Mouse (Mus musculus) lung, adult 2 months (tissue): ENCODE data around the gene Usp28. TPM values are rescaled to one million over a fixed set of nuclear protein-coding genes. Genes with fewer than 3 reads are reported as not detected.
A peak's percentile ranks its signal among the peaks of the same experiment; 100 is the strongest.

Experiments
- DNase-seq: peaks from one replicate; pipeline ENCODE4 v3.0.0; 2022
- H3K4me1 ChIP-seq: fragments of 200-500 bp; 2 replicates; pipeline ENCODE4 v1.6.1; 2011; ENCODE audit warnings: low read length; ENCODE audit not compliant: control insufficient read depth, insufficient read depth
- H3K4me3 ChIP-seq: fragments of 200-500 bp; replicated peaks from 2 replicates; pipeline ENCODE3; 2011; ENCODE audit warnings: low read depth, mild to moderate bottlenecking, control low read depth, low read length; ENCODE audit errors: extremely low read depth
- CTCF ChIP-seq: fragments of 200-500 bp; IDR thresholded peaks from 2 replicates; pipeline ENCODE4 v1.5.1; 2011; ENCODE audit warnings: mild to moderate bottlenecking, low read length, control low read depth; ENCODE audit not compliant: insufficient read depth
- POLR2A ChIP-seq: fragments of 200-500 bp; IDR thresholded peaks from 2 replicates; pipeline ENCODE4 v1.6.1; 2011; ENCODE audit warnings: low read depth, mild to moderate bottlenecking, control low read depth, low read length, borderline replicate concordance; ENCODE audit errors: extremely low read depth
- WGBS: fragments of 180-500 bp; shearing (Covaris S2); methylation state at CpG from one replicate; pipeline ENCODE4 v1.1.7; 2018; 5-methylcytosine and 5-hydroxymethylcytosine counted together
- polyA plus RNA-seq: library from polyadenylated mRNA; depleted of rRNA; stranded (reverse); fragments of >200 nt; gene quantifications from 2 replicates; pipeline ENCODE4 v1.2.3, GENCODE M21; 2012; rRNA removed

Usp28 gene
- polyA plus RNA-seq, 1 experiment, result 12.9 TPM

DNA sequence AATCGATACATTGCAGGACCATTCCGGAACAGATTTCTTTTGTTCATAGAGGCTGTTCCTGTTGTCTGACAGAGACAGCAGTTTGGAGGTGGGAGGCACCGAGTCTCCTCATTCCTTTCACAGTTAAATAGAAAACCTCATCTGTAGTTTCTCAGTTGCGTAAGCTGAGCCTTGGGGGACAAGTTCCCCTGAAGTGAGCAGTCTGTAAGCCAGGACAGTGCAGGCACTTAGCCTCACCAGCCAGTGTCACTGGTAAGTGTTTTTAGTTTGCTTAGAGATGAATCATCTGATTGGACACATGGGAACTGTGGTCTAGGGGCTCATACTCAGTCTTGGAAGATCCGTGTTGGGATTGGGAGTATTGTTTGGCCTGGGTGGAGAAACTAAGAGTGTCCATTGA, 95.9 kb downstream of the Usp28 start, which contains the start of gene Tmprss5:
TSS of gene Tmprss5 (plus strand) at position 154 of the 400 bp plus-strand sequence.
- TF ChIP-seq POLR2A (no peak), CTCF (no peak)
- H3K4me3 ChIP-seq, result no peak within 1 kb of the TSS
- H3K4me1 ChIP-seq, result no peaks in the 10 kb centered on the region
- DNase-seq, result no peak
- 68% methylated on average over 5 of the region's 5 CpGs for WGBS

DNA sequence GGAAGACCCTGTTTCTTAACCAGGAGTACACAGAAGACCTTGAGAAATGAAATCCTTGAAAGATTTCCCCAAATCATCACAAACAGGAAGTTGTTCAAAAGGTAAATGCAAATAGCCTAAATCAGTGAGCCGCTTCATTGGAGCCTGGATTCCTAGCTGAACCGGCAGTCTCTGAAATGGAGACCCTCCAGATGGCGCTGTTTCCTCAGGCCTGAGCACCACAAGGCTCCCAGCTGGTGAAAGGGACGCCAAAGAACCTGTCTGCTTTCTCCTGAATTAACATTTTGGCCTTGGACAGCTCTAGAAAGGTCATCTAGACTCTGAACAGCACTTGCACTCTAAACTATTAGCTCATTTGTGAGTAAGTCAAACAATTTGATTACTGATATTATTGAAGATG, 96.4 kb downstream of the Usp28 start:
- no peaks in the 10 kb centered on the region for H3K4me1 ChIP-seq
- 20% methylated on average over 4 of the region's 4 CpGs for WGBS
- H3K4me3 ChIP-seq, result no peak overlapping the region
- no peak for TF ChIP-seq POLR2A
- TF ChIP-seq CTCF, result peak; percentile 80
- peak; percentile 41 for DNase-seq

DNA sequence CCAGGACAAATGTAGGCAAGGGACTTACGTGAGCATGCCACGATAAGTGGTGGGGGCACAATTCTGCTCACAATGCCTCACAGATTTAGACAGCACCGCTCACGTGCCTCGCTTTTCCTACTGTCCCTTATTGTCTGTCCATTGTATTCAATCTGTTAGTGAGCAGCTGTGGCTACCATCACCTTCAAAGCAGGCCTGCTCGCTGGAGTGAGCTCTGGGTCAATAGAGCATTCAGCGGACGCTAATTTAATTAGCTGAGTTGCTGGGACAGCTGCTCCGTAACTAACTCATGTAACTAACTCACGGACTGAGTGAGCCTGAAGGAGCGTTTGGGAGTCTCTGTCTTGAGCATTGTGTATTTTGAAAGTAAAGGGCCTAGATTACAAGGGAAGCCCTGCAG, 102.1 kb downstream of the Usp28 start:
- no peak for TF ChIP-seq CTCF
- no peak for TF ChIP-seq POLR2A
- WGBS, result 82% methylated on average over 11 of the region's 11 CpGs
- no peak overlapping the region for H3K4me3 ChIP-seq

More for the DNA sequence above, 102.1 kb downstream of the Usp28 start:
- H3K4me1 ChIP-seq, result no peaks in the 10 kb centered on the region
- DNase-seq, result no peak

Other genes starting within 250 kb of the Usp28 start
- 16.0 and 44.4 TPM in 2 replicates for gene Zbtb16, start 149.2 kb upstream of the Usp28 start, polyA plus RNA-seq
- 0.21 and 0.36 TPM in 2 replicates for gene Htr3a, start 74.3 kb upstream of the Usp28 start, polyA plus RNA-seq
- not detected in 2 replicates for gene Htr3b, start 20.4 kb upstream of the Usp28 start, polyA plus RNA-seq
- gene Zw10, start 70.2 kb downstream of the Usp28 start, polyA plus RNA-seq, result 8.7 and 13.8 TPM in 2 replicates
- 1.3 and 1.6 TPM in 2 replicates for gene Tmprss5, start 95.9 kb downstream of the Usp28 start, polyA plus RNA-seq